Comparison of ENCODE assay signal across 8 mouse cellular contexts in genomic region chr8:70042583-70043455, GRCm38 (mm10). TPM values are rescaled to one million over a fixed set of nuclear protein-coding genes. Genes with fewer than 3 reads are reported as not detected.
DNase-seq lines count a peak whose midpoint lies in the region; ATAC-seq and TF ChIP-seq lines count a peak whose summit lies in the region.

Gene Mau2 (minus strand): TSS chr8:70042734.
Gene Sugp1 (plus strand): TSS chr8:70042813.

- TF ChIP-seq POLR2A in lung, adult 2 months (IDR thresholded peaks at IDR 0.05; ENCODE audit: borderline replicate concordance, extremely low read depth, low read depth, low read length): peak; percentile 73

- intact Hi-C loops in heart, postnatal 25 days (cut with DNase I): loop anchor here (5.0 kb wide), 1 partner anchor 89 kb away; the partner anchor contains the start of gene Nr2c2ap

- H3K27ac ChIP-seq in ES-E14 (ENCODE audit: insufficient read depth, low read depth, low read length, poor library complexity, severe bottlenecking): peak within 1 kb of the TSS; percentile 85
- peak within 1 kb of the TSS; percentile 90 for H3K27ac ChIP-seq in forebrain, embryonic 15.5 days (replicated peaks)

- no peak for TF ChIP-seq CTCF in lung, adult 2 months (IDR thresholded peaks at IDR 0.05; ENCODE audit: insufficient read depth, low read length)

- H3K9me3 ChIP-seq in ES-E14 (ENCODE audit: control insufficient read depth, insufficient read depth, low read depth, low read length): no peaks in the 10 kb centered on the region
- no peaks in the 10 kb centered on the region for H3K9me3 ChIP-seq in forebrain, embryonic 15.5 days

- H3K36me3 ChIP-seq in ES-E14 (ENCODE audit: control insufficient read depth, insufficient read depth, low read length, poor library complexity, severe bottlenecking): no peaks in the 10 kb centered on the region
- H3K36me3 ChIP-seq in forebrain, embryonic 15.5 days: no peaks in the 10 kb centered on the region

- H3K27me3 ChIP-seq in forebrain, embryonic 15.5 days: no peaks in the 10 kb centered on the region

- under 1% methylated on average over 65 of the region's 65 CpGs for WGBS in forebrain, embryonic 15.5 days
- under 1% methylated on average over 65 of the region's 65 CpGs for WGBS in lung, adult 2 months

- ATAC-seq in forebrain, embryonic 15.5 days (replicated peaks): peak; percentile 97
- peak; percentile 92 for ATAC-seq in neutrophil, adult 5-6 weeks (ENCODE audit: extremely low read depth, insufficient number of reproducible peaks, low FRiP score, poor library complexity, severe bottlenecking)

- peak within 1 kb of the TSS; percentile 95 for H3K9ac ChIP-seq in ES-E14 (ENCODE audit: insufficient read depth, low read depth, low read length, poor library complexity, severe bottlenecking)
- peak within 1 kb of the TSS; percentile 92 for H3K9ac ChIP-seq in forebrain, embryonic 15.5 days (replicated peaks)

- peak; percentile 94 for DNase-seq in ES-E14 (ENCODE audit: low read depth, low spot score)
- peak; percentile 96 for DNase-seq in cerebellum, adult 11-12 months
- DNase-seq in heart, postnatal 25 days (ENCODE audit: low spot score): peak; percentile 92
- peak; percentile 94 to 97 for DNase-seq in layer of hippocampus, adult 18-20 months (ENCODE audit: low spot score in 2 of 2)
- DNase-seq in lung, adult 2 months: peak; percentile 97
- DNase-seq in thymus, adult 18-20 months: peak; percentile 91 to 95

- H3K4me2 ChIP-seq in forebrain, embryonic 15.5 days (replicated peaks): peak within 1 kb of the TSS; percentile 96

- H3K4me1 ChIP-seq in ES-E14 (ENCODE audit: control insufficient read depth in 2 of 2, insufficient read depth in 2 of 2, low read length in 2 of 2, poor library complexity in 1 of 2): peaks cover 0 to 6% of the 10 kb centered on the region in 2 experiments; a peak in 2 of 4 replicates
- peaks cover 43% of the 10 kb centered on the region for H3K4me1 ChIP-seq in forebrain, embryonic 15.5 days
- peaks cover 13% of the 10 kb centered on the region for H3K4me1 ChIP-seq in lung, adult 2 months (ENCODE audit: control insufficient read depth, insufficient read depth, low read length)

- H3K4me3 ChIP-seq in ES-E14 (ENCODE audit: insufficient read depth in 1 of 2, low read depth in 1 of 2, low read length in 2 of 2, poor library complexity in 1 of 2, severe bottlenecking in 1 of 2): peak within 1 kb of the TSS; percentile 87 to 95
- peak within 1 kb of the TSS; percentile 92 for H3K4me3 ChIP-seq in forebrain, embryonic 15.5 days
- H3K4me3 ChIP-seq in lung, adult 2 months (replicated peaks; ENCODE audit: extremely low read depth, low read depth, low read length): peak within 1 kb of the TSS; percentile 96

- in situ Hi-C loops in ES-E14 (cut with MboI; ENCODE audit: low sequenced_read_pairs in 2 of 2, unreplicated experiment in 2 of 2): no loop called here

TF ChIP-seq in ES-E14, 5 proteins besides CTCF, POLR2A, EP300 and RAD21:
- TF ChIP-seq ZC3H11A (IDR thresholded peaks at IDR 0.05; ENCODE audit: borderline replicate concordance, low read depth, low read length) (no peak), CHD2 (IDR thresholded peaks at IDR 0.05; ENCODE audit: low read depth, low read length) (peak; percentile 99), ZNF384 (IDR thresholded peaks at IDR 0.05; ENCODE audit: low read depth, low read length) (no peak), HCFC1 (IDR thresholded peaks at IDR 0.05; ENCODE audit: borderline replicate concordance, insufficient read depth, low read length) (peak; percentile 90), MAFK (IDR thresholded peaks at IDR 0.05; ENCODE audit: insufficient read depth, low read depth, low read length) (no peak)
TF ChIP-seq in ES-E14: peak in this region for 2.

RNA-seq across cellular contexts. Expression of gene Mau2, which starts in this region (rescaled TPM):
- total RNA-seq in ES-E14 (2012; rRNA removed): 82.4 and 124 TPM in 2 replicates
- 84.5 and 85.9 TPM in 2 replicates for polyA plus RNA-seq in forebrain, embryonic 15.5 days (2015; fragmentation: Nextera tagmentation; extraction: Ambion mirVana)
- 10 to 100 TPM; 34.7 to 35.5 TPM for total RNA-seq in heart, postnatal 25 days (2021)
- 10 to 100 TPM; 70.4 to 72.5 TPM for total RNA-seq in layer of hippocampus, adult 18-20 months (2021)
- polyA plus RNA-seq in lung, adult 2 months (2012; rRNA removed): 82.3 and 88.5 TPM in 2 replicates
- total RNA-seq in neutrophil, adult 5-6 weeks (2017): 104 and 111 TPM in 2 replicates

RNA-seq across cellular contexts. Expression of gene Sugp1, which starts in this region (rescaled TPM):
- total RNA-seq in ES-E14 (2012; rRNA removed): 38.5 and 38.8 TPM in 2 replicates
- polyA plus RNA-seq in forebrain, embryonic 15.5 days (2015; fragmentation: Nextera tagmentation; extraction: Ambion mirVana): 60.9 and 66.5 TPM in 2 replicates
- 10 to 100 TPM; 17.2 to 18.4 TPM for total RNA-seq in heart, postnatal 25 days (2021)
- 10 to 100 TPM; 48.3 to 51.7 TPM for total RNA-seq in layer of hippocampus, adult 18-20 months (2021)
- 7.8 and 11.9 TPM in 2 replicates for polyA plus RNA-seq in lung, adult 2 months (2012; rRNA removed)
- 46.8 and 51.9 TPM in 2 replicates for total RNA-seq in neutrophil, adult 5-6 weeks (2017)

Comparison
In these comparisons a context has a peak if more than half of its experiments do, and no peak if none do; other contexts are left out.
1. Peak in every context shown above with its lines: DNase-seq, ATAC-seq, H3K4me3 ChIP-seq and H3K27ac ChIP-seq.